Mouse (Mus musculus): ENCODE data around the gene Tmem200a.

DNA sequence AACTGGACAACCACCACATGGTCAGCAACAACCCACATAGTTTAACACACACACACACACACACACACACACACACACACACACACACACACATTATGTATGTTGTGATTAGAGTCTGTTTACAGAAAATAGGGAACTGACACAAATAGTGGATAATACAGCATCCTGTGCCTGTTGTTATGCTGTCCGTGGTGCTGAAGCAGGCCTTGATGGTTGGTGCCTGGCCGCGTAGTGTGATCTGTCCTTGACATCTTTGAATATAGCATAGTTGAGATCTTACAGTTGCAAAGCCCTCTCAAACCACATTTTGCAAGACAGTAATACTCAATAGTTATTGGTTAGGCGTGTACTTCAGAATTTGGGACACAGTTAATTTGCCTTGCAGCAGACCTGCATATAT lies 3.2 kb upstream of the Tmem200a start:
- TF ChIP-seq CTCF (IDR thresholded peaks at IDR 0.05; ENCODE audit: control insufficient read depth, insufficient read depth, insufficient read length): no peak
- no peak for TF ChIP-seq MAX (IDR thresholded peaks at IDR 0.05)
- no peak for TF ChIP-seq MYOD1 (IDR thresholded peaks at IDR 0.05; ENCODE audit: control insufficient read depth, insufficient read length, low read depth)
- no peak for TF ChIP-seq USF1 (IDR thresholded peaks at IDR 0.05; ENCODE audit: low read depth)
- no peak for TF ChIP-seq CEBPB (IDR thresholded peaks at IDR 0.05; ENCODE audit: low read depth)
- TF ChIP-seq MYOG (IDR thresholded peaks at IDR 0.05; ENCODE audit: control insufficient read depth, extremely low read depth, insufficient read length): no peak
- no peak for TF ChIP-seq FOSL1 (IDR thresholded peaks at IDR 0.05; ENCODE audit: insufficient read depth, low read length, poor library complexity, severe bottlenecking)

Measured in C2C12 (cell line).